Mouse (Mus musculus) hindbrain, embryonic 11.5 days (tissue): ENCODE data around the gene Dtx4. TPM values are rescaled to one million over a fixed set of nuclear protein-coding genes. Genes with fewer than 3 reads are reported as not detected.

Experiments
- ATAC-seq: fragments of 200-750 bp; cut with Nextera tagmentation; 2 replicates; pipeline ENCODE4 v1.8.0; 2017; ENCODE audit warnings: mild to moderate bottlenecking, moderate TSS enrichment, moderate library complexity; ENCODE audit not compliant: low FRiP score
- DNase-seq: peaks from one replicate; pipeline ENCODE4 v3.0.0-alpha.2; 2015; ENCODE audit warnings: low spot score
- H3K27ac ChIP-seq: fragments of 300-500 bp; sonication (generic); 2 replicates; pipeline ENCODE4 v1.5.1; 2014; ENCODE audit warnings: mild to moderate bottlenecking, low read depth, low read length
- H3K27me3 ChIP-seq: fragments of 300-500 bp; sonication (generic); 2 replicates; pipeline ENCODE4 v1.6.1; 2014; ENCODE audit warnings: mild to moderate bottlenecking, low read length, moderate library complexity, mixed read lengths; ENCODE audit not compliant: control insufficient read depth, insufficient read depth
- H3K36me3 ChIP-seq: fragments of 300-500 bp; sonication (generic); 2 replicates; pipeline ENCODE4 v1.6.1; 2014; ENCODE audit warnings: mild to moderate bottlenecking, low read length, moderate library complexity, mixed read lengths; ENCODE audit not compliant: control insufficient read depth, insufficient read depth
- H3K4me1 ChIP-seq: fragments of 300-500 bp; sonication (generic); replicated peaks from 2 replicates; pipeline ENCODE4 v1.6.1; 2014; ENCODE audit warnings: low read length, mixed read lengths; ENCODE audit not compliant: control insufficient read depth, insufficient read depth
- H3K4me2 ChIP-seq: fragments of 300-500 bp; sonication (generic); replicated peaks from 2 replicates; pipeline ENCODE4 v1.6.1; 2014; ENCODE audit warnings: mild to moderate bottlenecking, low read depth, low read length
- H3K4me3 ChIP-seq: fragments of 300-500 bp; sonication (generic); 2 replicates; pipeline ENCODE4 v1.5.1; 2014; ENCODE audit warnings: low read depth, low read length
- H3K9ac ChIP-seq: fragments of 300-500 bp; sonication (generic); 2 replicates; pipeline ENCODE4 v1.6.1; 2014; ENCODE audit warnings: low read depth, low read length
- H3K9me3 ChIP-seq: fragments of 300-500 bp; sonication (generic); 2 replicates; pipeline ENCODE4 v1.6.1; 2016; ENCODE audit warnings: low read length; ENCODE audit not compliant: control insufficient read depth
- WGBS: fragments of 180-500 bp; shearing (Covaris S2); extraction: QIAGEN DNeasy Blood & Tissue Kit; methylation state at CpG from one replicate; pipeline ENCODE4 v1.1.7; 2014; 5-methylcytosine and 5-hydroxymethylcytosine counted together
- polyA plus RNA-seq: library from polyadenylated mRNA; unstranded; fragments of >200 nt; fragmentation: Nextera tagmentation; extraction: Ambion mirVana; gene quantifications from 2 replicates; pipeline ENCODE4 v1.2.1, GENCODE M21; 2014

The Dtx4 gene
- polyA plus RNA-seq, 1 experiment from 2014 or later, result 55.4 TPM

- Histone ChIP-seq H3K9me3 (no peaks in the 10 kb centered on the region), H3K4me1 (peaks cover 25% of the 10 kb centered on the region), H3K4me3 (no peak overlapping the region), H3K9ac (peak overlapping the region; percentile 38), H3K4me2 (peak overlapping the region; percentile 26; the same call in 1 of the 2 replicates), H3K27ac (peak overlapping the region; percentile 94), H3K36me3 (peaks cover 8% of the 10 kb centered on the region), H3K27me3 (no peaks in the 10 kb centered on the region)
- DNase-seq, result peak; percentile 84
- ATAC-seq, result peak; percentile 89
- 18% methylated on average over 8 of the region's 8 CpGs for WGBS
Measured at GRCm38 (mm10) chr19:12488969-12489674, 12.1 kb downstream of the Dtx4 start.

- no peaks in the 10 kb centered on the region for H3K27me3 ChIP-seq
- ATAC-seq (peak; percentile 26), DNase-seq (peak; percentile 60)
- peak overlapping the region; percentile 26 for H3K4me2 ChIP-seq
- peaks cover 22% of the 10 kb centered on the region for H3K4me1 ChIP-seq
- H3K36me3 ChIP-seq, result peaks cover 8% of the 10 kb centered on the region
- H3K9ac ChIP-seq, result peak overlapping the region; percentile 38; the same call in 1 of the 2 replicates
- H3K4me3 ChIP-seq, result no peak overlapping the region
- H3K9me3 ChIP-seq, result no peaks in the 10 kb centered on the region
- WGBS, result 14% methylated on average over 9 of the region's 9 CpGs
- peak overlapping the region; percentile 94 for H3K27ac ChIP-seq
Measured at GRCm38 (mm10) chr19:12488205-12488966, 12.9 kb downstream of the Dtx4 start.

- H3K27me3 ChIP-seq, result no peaks in the 10 kb centered on the region
- no peak overlapping the region for H3K4me3 ChIP-seq
- peak overlapping the region; percentile 94 for H3K27ac ChIP-seq
- WGBS, result 83% methylated on average over 12 of the region's 12 CpGs
- no peaks in the 10 kb centered on the region for H3K9me3 ChIP-seq
- H3K4me1 ChIP-seq, result peaks cover 22% of the 10 kb centered on the region
- H3K9ac ChIP-seq, result peak overlapping the region; percentile 38; the same call in 1 of the 2 replicates
- ATAC-seq (no peak), DNase-seq (no peak)
- H3K36me3 ChIP-seq, result peaks cover 10% of the 10 kb centered on the region
- H3K4me2 ChIP-seq, result no peak overlapping the region
Measured at GRCm38 (mm10) chr19:12487511-12488204, 13.6 kb downstream of the Dtx4 start.

- Histone ChIP-seq H3K27ac (no peak overlapping the region), H3K4me3 (no peak overlapping the region), H3K9ac (no peak overlapping the region), H3K4me2 (no peak overlapping the region), H3K9me3 (no peaks in the 10 kb centered on the region), H3K27me3 (no peaks in the 10 kb centered on the region), H3K4me1 (peaks cover 19% of the 10 kb centered on the region), H3K36me3 (peaks cover 12% of the 10 kb centered on the region)
- 76% methylated on average over 6 of the region's 6 CpGs for WGBS
- DNase-seq (no peak), ATAC-seq (no peak)
Measured at GRCm38 (mm10) chr19:12486875-12487274, 14.4 kb downstream of the Dtx4 start.

DNA sequence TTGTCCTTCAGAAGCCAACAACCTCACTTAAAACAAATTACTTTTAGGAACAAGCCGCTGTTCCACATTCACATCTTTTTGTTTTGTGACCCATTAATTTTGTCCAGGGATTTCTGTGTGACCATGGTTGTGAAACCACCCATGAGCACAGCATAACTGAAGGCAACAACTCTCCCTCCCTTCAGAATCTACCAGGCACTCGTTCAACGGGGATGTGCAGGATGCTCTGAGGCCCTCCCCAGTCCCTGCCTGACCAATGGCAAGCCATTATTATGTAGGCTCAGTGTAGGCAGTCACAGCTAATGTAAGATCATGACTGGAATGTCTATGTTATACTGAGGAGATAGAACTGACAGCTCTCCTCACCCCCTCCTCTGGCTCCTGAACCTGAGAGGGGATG lies 15.6 kb downstream of the Dtx4 start:
- ATAC-seq (no peak), DNase-seq (no peak)
- H3K4me3 ChIP-seq, result no peak overlapping the region
- H3K4me1 ChIP-seq, result peaks cover 8% of the 10 kb centered on the region
- peaks cover 9% of the 10 kb centered on the region for H3K36me3 ChIP-seq
- H3K9me3 ChIP-seq, result no peaks in the 10 kb centered on the region
- no peak overlapping the region for H3K27ac ChIP-seq
- H3K9ac ChIP-seq, result no peak overlapping the region
- 68% methylated on average over 3 of the region's 3 CpGs for WGBS
- H3K4me2 ChIP-seq, result no peak overlapping the region
- no peaks in the 10 kb centered on the region for H3K27me3 ChIP-seq

DNA sequence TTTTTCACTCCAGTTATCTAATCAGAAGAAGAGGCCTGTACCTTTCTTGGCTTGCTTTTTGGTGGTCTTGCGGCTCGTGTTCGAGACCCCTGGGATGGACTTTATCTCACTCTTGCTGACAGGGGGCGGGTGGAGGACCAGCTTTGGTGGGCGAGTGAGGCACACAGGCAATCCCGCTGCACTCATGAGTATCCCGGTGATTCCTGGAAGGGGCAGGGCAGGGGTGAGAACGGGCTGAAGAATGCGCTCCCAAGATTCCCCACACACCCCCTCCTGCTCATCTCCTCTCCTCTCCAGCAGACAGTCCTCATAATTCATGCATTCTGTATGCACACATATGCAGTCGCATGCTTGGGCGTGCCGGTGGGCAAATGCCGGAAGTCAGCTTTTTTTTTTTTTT lies 16.0 kb downstream of the Dtx4 start:
- Histone ChIP-seq H3K4me2 (no peak overlapping the region), H3K27me3 (no peaks in the 10 kb centered on the region), H3K9ac (no peak overlapping the region), H3K27ac (no peak overlapping the region), H3K4me3 (no peak overlapping the region), H3K36me3 (peaks cover 11% of the 10 kb centered on the region), H3K9me3 (no peaks in the 10 kb centered on the region), H3K4me1 (peaks cover 6% of the 10 kb centered on the region)
- WGBS, result 80% methylated on average over 13 of the region's 13 CpGs
- DNase-seq (no peak), ATAC-seq (no peak)

DNA sequence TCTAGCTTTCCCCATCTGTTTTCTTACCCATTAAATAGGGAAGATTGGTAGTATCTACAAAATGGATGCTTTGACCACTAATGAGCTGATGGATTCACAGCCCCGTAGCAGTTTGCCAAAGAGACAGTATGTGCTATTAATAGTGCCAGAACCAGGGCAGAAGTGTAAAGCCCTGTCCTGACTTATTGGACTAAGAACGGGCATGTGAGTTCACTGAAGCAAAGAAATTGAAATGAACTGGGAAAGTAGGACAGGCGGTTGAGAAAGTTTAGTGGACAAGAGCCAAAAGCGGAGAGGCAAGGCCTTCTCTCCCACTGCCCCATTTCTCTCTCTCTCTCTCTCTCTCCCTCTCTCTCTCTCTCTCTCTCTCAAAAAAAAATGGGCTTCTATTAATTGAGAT lies 17.0 kb downstream of the Dtx4 start:
- Histone ChIP-seq H3K9ac (no peak overlapping the region), H3K4me2 (no peak overlapping the region), H3K9me3 (no peaks in the 10 kb centered on the region), H3K36me3 (peaks cover 14% of the 10 kb centered on the region), H3K27me3 (no peaks in the 10 kb centered on the region), H3K4me3 (no peak overlapping the region), H3K27ac (no peak overlapping the region), H3K4me1 (peaks cover 6% of the 10 kb centered on the region)
- WGBS, result 90% methylated on average over 4 of the region's 4 CpGs
- ATAC-seq, result no peak
- DNase-seq, result no peak

GRCm38 (mm10) chr19:12483782-12484181 lies 17.5 kb downstream of the Dtx4 start:
- ATAC-seq (no peak), DNase-seq (no peak)
- no peaks in the 10 kb centered on the region for H3K27me3 ChIP-seq
- H3K4me2 ChIP-seq, result no peak overlapping the region
- H3K9me3 ChIP-seq, result no peaks in the 10 kb centered on the region
- no peak overlapping the region for H3K9ac ChIP-seq
- H3K36me3 ChIP-seq, result peaks cover 14% of the 10 kb centered on the region
- H3K27ac ChIP-seq, result no peak overlapping the region
- WGBS, result 80% methylated on average over 4 of the region's 4 CpGs
- peaks cover 6% of the 10 kb centered on the region for H3K4me1 ChIP-seq
- no peak overlapping the region for H3K4me3 ChIP-seq
